Mouse (Mus musculus) layer of hippocampus, postnatal 10 days (tissue): ENCODE results near the gene Fam102a. TPM values are rescaled to one million over a fixed set of nuclear protein-coding genes. Genes with fewer than 3 reads are reported as not detected.
A peak's percentile ranks its signal among the peaks of the same experiment; 100 is the strongest.
"Not testable (repeated sequence)": the region's sequence is repeated elsewhere in the genome, so short reads cannot be mapped to it uniquely, and the experiment has no call there.

Source experiments
- DNase-seq, 2 experiments: peaks; one replicate each; pipeline ENCODE4 v3.0.0; 2021; ENCODE audit warnings: low spot score in 2 of 2
- long read RNA-seq: library from polyadenylated mRNA; stranded (forward); transcript quantifications from one replicate; pipeline ENCODE4 v2.0.0, GENCODE M21; 2023
- total RNA-seq, 2 experiments: library from RNA; stranded (reverse); gene quantifications; 2 replicates each; pipeline ENCODE4 v1.2.3; 2021

Gene Fam102a
- total RNA-seq = 10 to 100 TPM; 34.8 to 38.0 TPM
- long read RNA-seq, full-length matches to known transcripts = 17 of 31 reads
- long read RNA-seq, partial matches to known transcripts = 13 of 31 reads
- long read RNA-seq, other reads (novel, unspliced or antisense) = 1 of 31 reads

GRCm38 (mm10) chr2:32534733-32535471 is at the start of gene Fam102a:
Fam102a (plus strand) TSS chr2:32535332.
- DNase-seq = peak; percentile 99 to 100

- no peak for DNase-seq
Measured at GRCm38 (mm10) chr2:32485751-32486150, 49.4 kb upstream of the Fam102a start.

GRCm38 (mm10) chr2:32486155-32486554 is 49.0 kb upstream of the Fam102a start:
- DNase-seq = no peak

- peak; percentile 95 for DNase-seq
Measured at GRCm38 (mm10) chr2:32487124-32487623, 48.0 kb upstream of the Fam102a start.

GRCm38 (mm10) chr2:32488679-32489078 is 46.5 kb upstream of the Fam102a start:
- peak; percentile 83 to 88 for DNase-seq

- not testable (repeated sequence) for DNase-seq
Measured at GRCm38 (mm10) chr2:32490730-32491129, 44.4 kb upstream of the Fam102a start.

- DNase-seq = no peak
Measured at GRCm38 (mm10) chr2:32492661-32493060, 42.5 kb upstream of the Fam102a start.

GRCm38 (mm10) chr2:32493301-32493701 is 41.8 kb upstream of the Fam102a start:
- no peak for DNase-seq

- DNase-seq = no peak
Measured at GRCm38 (mm10) chr2:32494522-32494921, 40.6 kb upstream of the Fam102a start.

- DNase-seq = no peak
Measured at GRCm38 (mm10) chr2:32495185-32495726, 39.9 kb upstream of the Fam102a start.

GRCm38 (mm10) chr2:32496190-32496589 is 38.9 kb upstream of the Fam102a start:
- DNase-seq = no peak

GRCm38 (mm10) chr2:32499365-32499764 is 35.8 kb upstream of the Fam102a start:
- no peak for DNase-seq

GRCm38 (mm10) chr2:32500461-32500860 is 34.7 kb upstream of the Fam102a start:
- DNase-seq = no peak

- DNase-seq = no peak
Measured at GRCm38 (mm10) chr2:32501754-32502324, 33.3 kb upstream of the Fam102a start.

GRCm38 (mm10) chr2:32502843-32503242 is 32.3 kb upstream of the Fam102a start:
- DNase-seq = no peak

GRCm38 (mm10) chr2:32503588-32503987 is 31.5 kb upstream of the Fam102a start:
- no peak for DNase-seq

- no peak for DNase-seq
Measured at GRCm38 (mm10) chr2:32505536-32505935, 29.6 kb upstream of the Fam102a start.

GRCm38 (mm10) chr2:32506673-32507668 is 28.2 kb upstream of the Fam102a start:
- DNase-seq = no peak

- DNase-seq = no peak
Measured at GRCm38 (mm10) chr2:32507906-32508305, 27.2 kb upstream of the Fam102a start.

- DNase-seq = no peak
Measured at GRCm38 (mm10) chr2:32509287-32509686, 25.8 kb upstream of the Fam102a start.

GRCm38 (mm10) chr2:32509896-32510295 is 25.2 kb upstream of the Fam102a start:
- no peak for DNase-seq
